Mouse (Mus musculus): Measurements from ENCODE around the gene Tmcc2. TPM values are rescaled to one million over a fixed set of nuclear protein-coding genes. Genes with fewer than 3 reads are reported as not detected.

Tmcc2 gene
- total and polyA plus RNA-seq, 3 experiments, result 6.7 to 99.6 (median 14.9) TPM

DNA sequence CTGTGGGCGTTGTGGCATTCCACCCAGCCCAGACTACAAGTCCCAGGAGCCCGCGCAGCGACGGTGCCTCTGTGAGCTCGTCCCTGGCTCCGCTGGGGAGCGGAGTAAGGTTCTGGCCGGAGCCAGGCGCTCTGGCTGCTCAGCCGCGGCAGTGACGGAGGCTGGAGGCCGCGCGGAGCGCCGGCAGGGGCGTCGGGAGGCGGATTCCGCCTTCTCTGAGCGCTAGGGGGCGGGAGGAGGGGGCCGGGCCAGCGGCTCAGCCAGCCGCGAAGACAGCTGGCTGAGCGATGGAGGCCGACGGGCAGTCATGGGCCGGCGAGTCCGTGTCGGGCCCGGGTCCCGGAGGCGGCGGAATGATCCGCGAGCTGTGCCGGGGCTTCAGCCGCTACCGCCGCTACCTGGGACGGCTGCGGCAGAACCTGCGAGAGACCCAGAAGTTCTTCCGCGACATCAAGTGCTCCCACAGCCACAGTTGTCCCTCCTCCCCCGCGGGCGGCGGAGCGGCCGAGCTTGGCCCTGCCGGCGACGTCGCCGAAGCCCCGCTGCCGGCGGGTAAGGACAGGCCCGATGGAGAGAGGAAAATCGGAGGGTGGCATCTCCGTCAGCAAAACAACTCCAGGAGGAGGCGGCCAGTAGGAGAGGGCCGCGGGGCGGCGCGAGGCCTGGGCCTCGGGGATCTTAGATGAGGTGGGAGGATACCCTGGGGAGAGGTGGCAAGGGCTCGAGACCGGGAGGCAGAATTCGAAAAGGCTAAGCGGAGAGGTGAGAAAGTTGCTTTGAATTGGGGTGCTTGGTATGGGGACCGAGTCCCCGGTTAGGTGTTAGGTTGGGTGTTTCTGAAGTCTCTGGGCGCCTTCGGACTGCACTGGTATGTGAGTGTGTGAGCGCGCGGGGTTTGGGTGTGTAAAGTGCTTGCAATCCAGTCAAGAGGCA, 26.5 kb upstream of the Tmcc2 start, which contains the start of gene Dstyk:
TSS of gene Dstyk (plus strand) at position 237 of the 933 bp plus-strand sequence.
- peak; percentile 29; the same call in 1 of the 2 replicates for TF ChIP-seq CTCF (IDR thresholded peaks at IDR 0.05; ENCODE audit: low read depth, low read length)
- TF ChIP-seq POLR2AphosphoS5 (IDR thresholded peaks at IDR 0.05; ENCODE audit: insufficient replicate concordance, low read depth, low read length), result no peak
- H3K4me1 ChIP-seq (ENCODE audit: insufficient read depth, low read depth, low read length), result peaks cover 51% of the 10 kb centered on the region
- no peaks in the 10 kb centered on the region for H3K27me3 ChIP-seq (ENCODE audit: insufficient read depth, low read length)
- peaks cover 13% of the 10 kb centered on the region for H3K36me3 ChIP-seq (replicated peaks)
- peak; percentile 98 for DNase-seq (ENCODE audit: low spot score)
- peak within 1 kb of the TSS; percentile 78 for H3K4me3 ChIP-seq (ENCODE audit: low read depth, low read length)
- ATAC-seq (ENCODE audit: extremely low read depth, insufficient number of reproducible peaks, low FRiP score, poor library complexity, severe bottlenecking), result peak; percentile 91
- no peaks in the 10 kb centered on the region for H3K9me3 ChIP-seq (replicated peaks)

- no peaks in the 10 kb centered on the region for H3K27me3 ChIP-seq (ENCODE audit: insufficient read depth, low read length)
- TF ChIP-seq GATA1 (IDR thresholded peaks at IDR 0.05; ENCODE audit: borderline replicate concordance, low read length) (no peak), POLR2AphosphoS5 (IDR thresholded peaks at IDR 0.05; ENCODE audit: insufficient replicate concordance, low read depth, low read length) (no peak), GATA2 (IDR thresholded peaks at IDR 0.05; ENCODE audit: borderline replicate concordance, low read depth, low read length) (no peak), TAL1 (conservative IDR thresholded peaks at IDR 0.05; ENCODE audit: low read depth, low read length) (no peak), CTCF (IDR thresholded peaks at IDR 0.05; ENCODE audit: low read depth, low read length) (no peak)
- H3K4me3 ChIP-seq (ENCODE audit: low read depth, low read length), result peak overlapping the region; percentile 78
- no peak for ATAC-seq (ENCODE audit: extremely low read depth, insufficient number of reproducible peaks, low FRiP score, poor library complexity, severe bottlenecking)
- no peak for DNase-seq (ENCODE audit: low spot score)
- H3K36me3 ChIP-seq (replicated peaks), result peaks cover 7% of the 10 kb centered on the region
- H3K9me3 ChIP-seq (replicated peaks), result no peaks in the 10 kb centered on the region
- H3K4me1 ChIP-seq (ENCODE audit: insufficient read depth, low read depth, low read length), result peaks cover 49% of the 10 kb centered on the region
Observed at GRCm38 (mm10) chr1:132416943-132417290, 25.8 kb upstream of the Tmcc2 start.

DNA sequence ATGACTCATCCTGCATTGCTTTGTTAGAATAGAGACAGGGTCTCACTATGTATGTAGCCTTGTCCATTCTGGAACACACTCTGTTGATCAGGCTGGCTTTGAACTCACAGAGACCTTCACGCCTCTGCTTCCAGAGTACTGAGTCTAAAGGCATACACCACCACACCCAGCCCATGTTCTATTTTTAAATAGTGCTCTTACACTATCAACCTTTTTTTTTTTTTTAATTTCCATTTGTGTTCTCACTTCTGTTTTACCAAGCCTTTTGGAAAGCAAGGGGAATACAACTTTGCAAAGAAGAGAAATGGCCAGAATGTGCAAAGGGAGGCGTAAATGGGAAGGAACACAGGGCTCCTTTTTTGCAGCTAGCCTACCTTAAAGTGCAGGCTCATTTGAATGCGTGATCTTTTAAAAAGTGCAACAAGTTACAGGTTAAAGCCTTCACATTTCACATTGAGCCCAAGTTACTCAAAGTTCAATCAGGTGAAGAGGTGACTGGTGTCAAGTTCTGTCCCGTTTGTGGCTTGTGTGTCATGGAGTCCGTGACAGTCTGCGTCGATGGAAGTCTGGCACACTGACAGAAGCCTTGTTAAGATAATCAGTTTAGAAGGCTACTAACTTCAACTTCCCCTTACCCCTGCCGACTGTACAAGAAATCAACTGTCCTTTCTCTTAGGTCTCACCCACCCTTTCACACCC, 25.3 kb upstream of the Tmcc2 start:
- peaks cover 49% of the 10 kb centered on the region for H3K4me1 ChIP-seq (ENCODE audit: insufficient read depth, low read depth, low read length)
- H3K9me3 ChIP-seq (replicated peaks), result no peaks in the 10 kb centered on the region
- H3K4me3 ChIP-seq (ENCODE audit: low read depth, low read length), result peak overlapping the region; percentile 31; the same call in 1 of the 2 replicates
- H3K36me3 ChIP-seq (replicated peaks), result peaks cover 5% of the 10 kb centered on the region
- no peak for ATAC-seq (ENCODE audit: extremely low read depth, insufficient number of reproducible peaks, low FRiP score, poor library complexity, severe bottlenecking)
- no peaks in the 10 kb centered on the region for H3K27me3 ChIP-seq (ENCODE audit: insufficient read depth, low read length)
- TF ChIP-seq CTCF (IDR thresholded peaks at IDR 0.05; ENCODE audit: low read depth, low read length), result no peak
- TF ChIP-seq GATA2 (IDR thresholded peaks at IDR 0.05; ENCODE audit: borderline replicate concordance, low read depth, low read length), result no peak
- no peak for TF ChIP-seq TAL1 (conservative IDR thresholded peaks at IDR 0.05; ENCODE audit: low read depth, low read length)
- no peak for TF ChIP-seq GATA1 (IDR thresholded peaks at IDR 0.05; ENCODE audit: borderline replicate concordance, low read length)
- TF ChIP-seq POLR2AphosphoS5 (IDR thresholded peaks at IDR 0.05; ENCODE audit: insufficient replicate concordance, low read depth, low read length), result no peak
- DNase-seq (ENCODE audit: low spot score), result peak; percentile 63

DNA sequence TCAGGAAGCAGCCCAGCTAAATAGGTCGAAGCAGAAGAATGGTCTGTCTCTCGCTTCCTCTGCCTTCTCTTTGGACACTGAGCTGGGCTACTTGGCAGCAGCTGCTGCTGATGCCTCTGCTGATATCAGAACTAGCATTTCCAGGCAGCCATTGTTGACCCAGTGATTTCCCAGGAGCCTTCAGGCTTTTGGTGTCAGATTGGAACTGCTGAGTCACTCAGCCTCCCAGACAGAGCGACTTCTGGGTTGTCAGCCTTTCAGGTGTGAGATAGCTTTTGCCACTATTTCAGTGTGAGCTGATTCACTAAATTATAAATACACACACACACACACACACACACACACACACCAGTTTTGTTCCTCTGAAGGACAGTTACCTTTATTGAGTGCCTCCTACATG, 19.6 kb upstream of the Tmcc2 start:
- peak; percentile 8; the same call in 1 of the 2 replicates for ATAC-seq (ENCODE audit: extremely low read depth, insufficient number of reproducible peaks, low FRiP score, poor library complexity, severe bottlenecking)
- TF ChIP-seq CTCF (IDR thresholded peaks at IDR 0.05; ENCODE audit: low read depth, low read length), result no peak
- Histone ChIP-seq H3K9me3 (replicated peaks) (peaks cover 10% of the 10 kb centered on the region), H3K4me1 (ENCODE audit: insufficient read depth, low read depth, low read length) (peaks cover 12% of the 10 kb centered on the region), H3K27me3 (ENCODE audit: insufficient read depth, low read length) (peaks cover 5% of the 10 kb centered on the region; the same call in 1 of the 2 replicates), H3K36me3 (replicated peaks) (no peaks in the 10 kb centered on the region), H3K4me3 (ENCODE audit: low read depth, low read length) (no peak overlapping the region)
- DNase-seq (ENCODE audit: low spot score), result peak; percentile 27

DNA sequence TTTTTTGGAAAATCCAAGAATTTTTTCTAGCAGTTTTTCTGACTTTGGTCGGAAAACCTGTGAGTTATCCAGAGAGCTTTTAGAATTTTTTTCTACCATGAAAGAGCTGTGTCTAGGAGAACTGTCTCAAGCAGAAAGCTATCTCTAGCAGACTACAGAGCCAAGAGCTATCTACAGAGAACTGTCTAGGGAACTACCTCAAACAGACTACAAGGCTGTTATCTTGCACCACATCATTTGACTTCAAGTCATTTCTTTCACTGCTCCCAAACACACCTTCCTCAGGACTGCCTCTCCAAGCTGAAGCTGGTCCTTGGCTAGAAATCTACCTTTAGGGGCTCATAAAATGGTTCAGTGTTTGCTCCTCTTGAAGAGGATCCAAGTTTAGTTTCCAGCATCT, 10.8 kb upstream of the Tmcc2 start:
- Histone ChIP-seq H3K4me1 (ENCODE audit: insufficient read depth, low read depth, low read length) (peaks cover 4% of the 10 kb centered on the region; the same call in 1 of the 2 replicates), H3K36me3 (replicated peaks) (no peaks in the 10 kb centered on the region), H3K9me3 (replicated peaks) (no peaks in the 10 kb centered on the region; the same call in 1 of the 2 replicates), H3K27me3 (ENCODE audit: insufficient read depth, low read length) (peaks cover 22% of the 10 kb centered on the region), H3K4me3 (ENCODE audit: low read depth, low read length) (no peak overlapping the region)
- no peak for TF ChIP-seq GATA2 (IDR thresholded peaks at IDR 0.05; ENCODE audit: borderline replicate concordance, low read depth, low read length)
- no peak for TF ChIP-seq GATA1 (IDR thresholded peaks at IDR 0.05; ENCODE audit: borderline replicate concordance, low read length)
- no peak for TF ChIP-seq CTCF (IDR thresholded peaks at IDR 0.05; ENCODE audit: low read depth, low read length)
- no peak for TF ChIP-seq TAL1 (conservative IDR thresholded peaks at IDR 0.05; ENCODE audit: low read depth, low read length)
- no peak for TF ChIP-seq POLR2AphosphoS5 (IDR thresholded peaks at IDR 0.05; ENCODE audit: insufficient replicate concordance, low read depth, low read length)
- DNase-seq (ENCODE audit: low spot score), result no peak
- no peak for ATAC-seq (ENCODE audit: extremely low read depth, insufficient number of reproducible peaks, low FRiP score, poor library complexity, severe bottlenecking)

DNA sequence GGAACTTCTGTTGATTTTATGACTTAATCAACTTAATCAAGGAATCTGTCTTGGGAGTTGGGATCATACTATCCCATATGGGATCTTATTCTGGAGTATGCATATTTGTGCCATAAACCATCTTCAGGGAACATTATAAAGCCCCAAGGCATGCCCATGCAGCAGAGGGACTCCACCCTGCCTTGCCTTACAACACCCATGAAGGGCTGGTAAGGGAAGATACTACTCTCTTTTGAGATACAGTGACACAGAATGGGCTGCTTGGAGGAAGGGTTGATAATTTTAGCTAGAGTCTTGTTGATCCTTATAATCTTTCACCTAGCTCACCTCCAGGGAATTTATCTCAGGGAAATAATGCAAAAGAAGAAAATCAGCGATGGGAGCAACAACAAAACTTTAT, 9.5 kb upstream of the Tmcc2 start:
- ATAC-seq (ENCODE audit: extremely low read depth, insufficient number of reproducible peaks, low FRiP score, poor library complexity, severe bottlenecking), result no peak
- no peaks in the 10 kb centered on the region for H3K36me3 ChIP-seq (replicated peaks)
- peaks cover 6% of the 10 kb centered on the region for H3K4me1 ChIP-seq (ENCODE audit: insufficient read depth, low read depth, low read length)
- H3K4me3 ChIP-seq (ENCODE audit: low read depth, low read length), result no peak overlapping the region
- peaks cover 22% of the 10 kb centered on the region for H3K27me3 ChIP-seq (ENCODE audit: insufficient read depth, low read length)
- H3K9me3 ChIP-seq (replicated peaks), result no peaks in the 10 kb centered on the region; the same call in 1 of the 2 replicates
- TF ChIP-seq GATA2 (IDR thresholded peaks at IDR 0.05; ENCODE audit: borderline replicate concordance, low read depth, low read length) (no peak), POLR2AphosphoS5 (IDR thresholded peaks at IDR 0.05; ENCODE audit: insufficient replicate concordance, low read depth, low read length) (no peak), TAL1 (conservative IDR thresholded peaks at IDR 0.05; ENCODE audit: low read depth, low read length) (no peak), GATA1 (IDR thresholded peaks at IDR 0.05; ENCODE audit: borderline replicate concordance, low read length) (no peak), CTCF (IDR thresholded peaks at IDR 0.05; ENCODE audit: low read depth, low read length) (no peak)
- no peak for DNase-seq (ENCODE audit: low spot score)
